Mouse (Mus musculus): ENCODE measurements at regions not wholly inside any gene's neighbourhood (a gene's known extent, or its start where the extent isn't known, plus 50 kb on each side); places are given as distances from the start of the nearest gene placed in this dataset.

- TF ChIP-seq GATA1 (IDR thresholded peaks at IDR 0.05; ENCODE audit: borderline replicate concordance, low read length), result no peak
- TF ChIP-seq FLI1 (IDR thresholded peaks at IDR 0.05; ENCODE audit: low read length), result no peak
Measured at GRCm38 (mm10) chr12:25169611-25170010, 72.7 kb upstream of the Id2 start.

Data from megakaryocyte, embryonic 14.5 days (primary cell).